Mouse (Mus musculus) megakaryocyte, embryonic 14.5 days (primary cell): ENCODE measurements around the gene 2810459M11Rik. TPM values are rescaled to one million over a fixed set of nuclear protein-coding genes. Genes with fewer than 3 reads are reported as not detected.

Source experiments
- H3K27me3 ChIP-seq: replicated peaks from 2 replicates; pipeline ENCODE3; 2012; ENCODE audit warnings: inconsistent platforms
- H3K36me3 ChIP-seq: replicated peaks from 2 replicates; pipeline ENCODE3; 2012; ENCODE audit warnings: low read length, inconsistent platforms, mixed read lengths
- H3K4me1 ChIP-seq: 2 replicates; pipeline ENCODE4 v1.6.1; 2012; ENCODE audit warnings: inconsistent platforms
- H3K4me3 ChIP-seq: replicated peaks from 2 replicates; pipeline ENCODE3; 2012; ENCODE audit warnings: moderate library complexity, mild to moderate bottlenecking, inconsistent platforms
- H3K9me3 ChIP-seq: 2 replicates; pipeline ENCODE4 v1.6.1; 2012; ENCODE audit warnings: inconsistent platforms
- FLI1 ChIP-seq: IDR thresholded peaks from 2 replicates; pipeline ENCODE4 v1.6.1; 2012; ENCODE audit warnings: low read length, inconsistent platforms, mixed read lengths
- GATA1 ChIP-seq: IDR thresholded peaks from 3 replicates; pipeline ENCODE4 v1.6.1; 2012; ENCODE audit warnings: mixed read lengths, low read length, inconsistent platforms, borderline replicate concordance
- polyA plus RNA-seq: library from polyadenylated mRNA; stranded (reverse); fragments of >175 nt; gene quantifications from 2 replicates; pipeline ENCODE4 v1.2.3, GENCODE M21; 2012; ENCODE audit warnings: low replicate concordance; ENCODE audit not compliant: insufficient read depth

Gene 2810459M11Rik
- polyA plus RNA-seq, 1 experiment = not detected

GRCm38 (mm10) chr1:86048744-86049143, 3.1 kb downstream of the 2810459M11Rik start:
- H3K27me3 ChIP-seq = peaks cover 76% of the 10 kb centered on the region
- H3K4me3 ChIP-seq = no peak overlapping the region
- peaks cover 18% of the 10 kb centered on the region for H3K4me1 ChIP-seq
- TF ChIP-seq GATA1 (no peak), FLI1 (no peak)
- peaks cover 14% of the 10 kb centered on the region for H3K9me3 ChIP-seq
- no peaks in the 10 kb centered on the region for H3K36me3 ChIP-seq

- no peaks in the 10 kb centered on the region for H3K36me3 ChIP-seq
- TF ChIP-seq GATA1 (no peak), FLI1 (no peak)
- peaks cover 4% of the 10 kb centered on the region for H3K9me3 ChIP-seq
- no peaks in the 10 kb centered on the region for H3K4me1 ChIP-seq
- no peak overlapping the region for H3K4me3 ChIP-seq
- H3K27me3 ChIP-seq = peaks cover 53% of the 10 kb centered on the region
Observed at GRCm38 (mm10) chr1:86053198-86053921, 7.7 kb downstream of the 2810459M11Rik start.

GRCm38 (mm10) chr1:86054943-86055342, 9.3 kb downstream of the 2810459M11Rik start:
- H3K4me3 ChIP-seq = no peak overlapping the region

GRCm38 (mm10) chr1:86056284-86056683, 10.6 kb downstream of the 2810459M11Rik start:
- no peaks in the 10 kb centered on the region for H3K36me3 ChIP-seq
- no peak overlapping the region for H3K4me3 ChIP-seq
- H3K4me1 ChIP-seq = peaks cover 13% of the 10 kb centered on the region
- peaks cover 39% of the 10 kb centered on the region for H3K27me3 ChIP-seq
- TF ChIP-seq FLI1 (no peak), GATA1 (no peak)
- no peaks in the 10 kb centered on the region for H3K9me3 ChIP-seq

More at GRCm38 (mm10) chr1:86054943-86055342, 9.3 kb downstream of the 2810459M11Rik start:
- H3K27me3 ChIP-seq = peaks cover 44% of the 10 kb centered on the region
- no peak for TF ChIP-seq FLI1
- no peak for TF ChIP-seq GATA1
- peaks cover 4% of the 10 kb centered on the region for H3K9me3 ChIP-seq
- peaks cover 13% of the 10 kb centered on the region for H3K4me1 ChIP-seq
- no peaks in the 10 kb centered on the region for H3K36me3 ChIP-seq

- TF ChIP-seq FLI1 = no peak
- TF ChIP-seq GATA1 = no peak
- H3K4me3 ChIP-seq = peak overlapping the region; percentile 88
Observed at GRCm38 (mm10) chr1:86058856-86059769, 13.4 kb downstream of the 2810459M11Rik start.

GRCm38 (mm10) chr1:86062523-86062922, 16.9 kb downstream of the 2810459M11Rik start:
- no peak overlapping the region for H3K4me3 ChIP-seq
- H3K9me3 ChIP-seq = no peaks in the 10 kb centered on the region
- TF ChIP-seq GATA1 (no peak), FLI1 (no peak)
- H3K36me3 ChIP-seq = peaks cover 5% of the 10 kb centered on the region
- peaks cover 3% of the 10 kb centered on the region for H3K27me3 ChIP-seq
- peaks cover 40% of the 10 kb centered on the region for H3K4me1 ChIP-seq

More at GRCm38 (mm10) chr1:86058856-86059769, 13.4 kb downstream of the 2810459M11Rik start:
- Histone ChIP-seq H3K9me3 (no peaks in the 10 kb centered on the region), H3K4me1 (peaks cover 19% of the 10 kb centered on the region), H3K27me3 (peaks cover 19% of the 10 kb centered on the region), H3K36me3 (no peaks in the 10 kb centered on the region)

GRCm38 (mm10) chr1:86064271-86064991, 18.8 kb downstream of the 2810459M11Rik start, which contains the start of gene Psmd1:
Psmd1 (plus strand) TSS chr1:86064387.
- H3K9me3 ChIP-seq = no peaks in the 10 kb centered on the region
- TF ChIP-seq FLI1 = no peak
- peaks cover 15% of the 10 kb centered on the region for H3K36me3 ChIP-seq
- peak within 1 kb of the TSS; percentile 100 for H3K4me3 ChIP-seq
- peaks cover 39% of the 10 kb centered on the region for H3K4me1 ChIP-seq
- H3K27me3 ChIP-seq = no peaks in the 10 kb centered on the region

- H3K4me1 ChIP-seq = peaks cover 9% of the 10 kb centered on the region
- no peak overlapping the region for H3K4me3 ChIP-seq
- peaks cover 4% of the 10 kb centered on the region for H3K9me3 ChIP-seq
- no peaks in the 10 kb centered on the region for H3K27me3 ChIP-seq
- peaks cover 92% of the 10 kb centered on the region for H3K36me3 ChIP-seq
- TF ChIP-seq FLI1 (no peak), GATA1 (no peak)
Observed at GRCm38 (mm10) chr1:86076565-86076964, 30.9 kb downstream of the 2810459M11Rik start.

- H3K4me1 ChIP-seq = no peaks in the 10 kb centered on the region
- no peaks in the 10 kb centered on the region for H3K27me3 ChIP-seq
- no peak overlapping the region for H3K4me3 ChIP-seq
- no peaks in the 10 kb centered on the region for H3K9me3 ChIP-seq
- no peak for TF ChIP-seq GATA1
- no peak for TF ChIP-seq FLI1
- peaks cover 94% of the 10 kb centered on the region for H3K36me3 ChIP-seq
Observed at GRCm38 (mm10) chr1:86094413-86094812, 48.8 kb downstream of the 2810459M11Rik start.
